Mouse (Mus musculus): ENCODE measurements at regions not wholly inside any gene's neighbourhood (a gene's known extent, or its start where the extent isn't known, plus 50 kb on each side); places are given as distances from the start of the nearest gene placed in this dataset.

DNA sequence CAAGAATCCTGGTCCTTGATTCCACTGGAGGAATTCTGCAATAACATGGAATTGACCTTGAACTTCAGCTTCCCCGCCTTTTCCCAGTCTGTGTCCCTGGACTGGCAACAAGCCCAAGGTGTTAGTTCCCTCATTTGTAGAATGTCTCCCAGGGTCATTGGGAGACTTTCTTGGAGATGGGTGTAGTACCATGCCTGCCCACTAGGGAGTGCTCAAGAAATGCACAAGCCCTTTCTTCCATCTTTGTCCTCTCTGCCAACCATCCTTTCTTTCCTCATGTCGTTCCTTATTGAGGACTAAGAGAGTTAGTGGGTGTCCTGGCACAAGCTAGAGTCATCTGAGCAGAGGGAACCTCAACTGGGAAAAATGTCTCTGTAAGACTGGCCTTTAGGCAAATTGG lies 285.9 kb upstream of the 4930535I16Rik start:
- Histone ChIP-seq H3K27me3 (replicated peaks) (peaks cover 75% of the 10 kb centered on the region), H3K4me2 (ENCODE audit: insufficient read depth, low read depth, poor library complexity, severe bottlenecking) (no peak overlapping the region), H3K9me3 (replicated peaks; ENCODE audit: low read length) (peaks cover 11% of the 10 kb centered on the region), H3K4me1 (ENCODE audit: control insufficient read depth in 1 of 2, insufficient read depth in 2 of 2) (0 out of 4 replicates have a peak, but pooled peaks cover 0 to 2% of the 10 kb centered on the region in 2 experiments), H3K9ac (ENCODE audit: insufficient read depth, low read depth) (no peak overlapping the region), H3K79me2 (replicated peaks; ENCODE audit: control insufficient read depth, extremely low read depth, insufficient read depth, poor library complexity, severe bottlenecking) (no peaks in the 10 kb centered on the region), H3K4me3 (replicated peaks in 1 of 3; ENCODE audit: low read depth in 2 of 3, low read length in 2 of 3, poor library complexity in 1 of 3) (no peak overlapping the region), H3K36me3 (replicated peaks in 1 of 2; ENCODE audit: control insufficient read depth in 1 of 2, insufficient read depth in 1 of 2, low read length in 1 of 2) (no peaks in the 10 kb centered on the region), H3K27ac (ENCODE audit: insufficient read depth, low read depth) (no peak overlapping the region)
- dilution Hi-C loops (cut with MboI; ENCODE audit: extremely low pct_ligation_motif_present, extremely low pct_unique_long_range_greater_than_20kb, low sequenced_read_pairs) (no loop called here), in situ Hi-C loops (cut with MboI; ENCODE audit: low pct_ligation_motif_present, low pct_unique_long_range_greater_than_20kb, low sequenced_read_pairs) (no loop called here)
- TF ChIP-seq CTCF (conservative IDR thresholded peaks at IDR 0.05 in 1 of 2, IDR thresholded peaks at IDR 0.05 in 1 of 2; ENCODE audit: low read depth in 2 of 2, low read length in 2 of 2) (peak; percentile 55 to 66), IRF4 (IDR thresholded peaks at IDR 0.05; ENCODE audit: low read depth, low read length) (no peak), RAD21 (IDR thresholded peaks at IDR 0.05; ENCODE audit: low read depth, low read length) (peak; percentile 52)
- DNase-seq (ENCODE audit: extremely low read depth) = peak; percentile 9

GRCm38 (mm10) chr4:124199884-124200844 lies 282.3 kb upstream of the 4930535I16Rik start:
- dilution Hi-C loops (cut with MboI; ENCODE audit: extremely low pct_ligation_motif_present, extremely low pct_unique_long_range_greater_than_20kb, low sequenced_read_pairs) (no loop called here), in situ Hi-C loops (cut with MboI; ENCODE audit: low pct_ligation_motif_present, low pct_unique_long_range_greater_than_20kb, low sequenced_read_pairs) (no loop called here)
- Histone ChIP-seq H3K4me2 (ENCODE audit: insufficient read depth, low read depth, poor library complexity, severe bottlenecking) (no peak overlapping the region; the same call in 1 of the 2 replicates), H3K9ac (ENCODE audit: insufficient read depth, low read depth) (no peak overlapping the region), H3K79me2 (replicated peaks; ENCODE audit: control insufficient read depth, extremely low read depth, insufficient read depth, poor library complexity, severe bottlenecking) (no peaks in the 10 kb centered on the region), H3K9me3 (replicated peaks; ENCODE audit: low read length) (peaks cover 11% of the 10 kb centered on the region), H3K4me3 (replicated peaks in 1 of 3; ENCODE audit: low read depth in 2 of 3, low read length in 2 of 3, poor library complexity in 1 of 3) (no peak overlapping the region), H3K36me3 (replicated peaks in 1 of 2; ENCODE audit: control insufficient read depth in 1 of 2, insufficient read depth in 1 of 2, low read length in 1 of 2) (no peaks in the 10 kb centered on the region), H3K27me3 (replicated peaks) (peaks cover 85% of the 10 kb centered on the region), H3K27ac (ENCODE audit: insufficient read depth, low read depth) (no peak overlapping the region), H3K4me1 (ENCODE audit: control insufficient read depth in 1 of 2, insufficient read depth in 2 of 2) (0 out of 4 replicates have a peak, but pooled peaks cover 0 to 2% of the 10 kb centered on the region in 2 experiments)
- no peak for DNase-seq (ENCODE audit: extremely low read depth)
- TF ChIP-seq SMC3 (IDR thresholded peaks at IDR 0.05; ENCODE audit: low read depth, low read length) (no peak), TCF12 (IDR thresholded peaks at IDR 0.05; ENCODE audit: low read depth, low read length) (no peak), ZKSCAN1 (IDR thresholded peaks at IDR 0.05; ENCODE audit: borderline replicate concordance, low read depth, low read length) (no peak), UBTF (IDR thresholded peaks at IDR 0.05; ENCODE audit: low read depth, low read length) (no peak), PAX5 (IDR thresholded peaks at IDR 0.05; ENCODE audit: low read length) (no peak)

- DNase-seq (ENCODE audit: extremely low read depth) = no peak
- Histone ChIP-seq H3K27ac (ENCODE audit: insufficient read depth, low read depth) (no peak overlapping the region), H3K9ac (ENCODE audit: insufficient read depth, low read depth) (no peak overlapping the region), H3K4me1 (ENCODE audit: control insufficient read depth in 1 of 2, insufficient read depth in 2 of 2) (0 out of 4 replicates have a peak, but pooled peaks cover 0 to 2% of the 10 kb centered on the region in 2 experiments), H3K27me3 (replicated peaks) (peaks cover 85% of the 10 kb centered on the region), H3K36me3 (replicated peaks in 1 of 2; ENCODE audit: control insufficient read depth in 1 of 2, insufficient read depth in 1 of 2, low read length in 1 of 2) (no peaks in the 10 kb centered on the region), H3K9me3 (replicated peaks; ENCODE audit: low read length) (peaks cover 4% of the 10 kb centered on the region), H3K79me2 (replicated peaks; ENCODE audit: control insufficient read depth, extremely low read depth, insufficient read depth, poor library complexity, severe bottlenecking) (no peaks in the 10 kb centered on the region), H3K4me3 (replicated peaks in 1 of 3; ENCODE audit: low read depth in 2 of 3, low read length in 2 of 3, poor library complexity in 1 of 3) (no peak overlapping the region), H3K4me2 (ENCODE audit: insufficient read depth, low read depth, poor library complexity, severe bottlenecking) (no peak overlapping the region)
- in situ Hi-C loops (cut with MboI; ENCODE audit: low pct_ligation_motif_present, low pct_unique_long_range_greater_than_20kb, low sequenced_read_pairs) = no loop called here
- dilution Hi-C loops (cut with MboI; ENCODE audit: extremely low pct_ligation_motif_present, extremely low pct_unique_long_range_greater_than_20kb, low sequenced_read_pairs) = no loop called here
- TF ChIP-seq RCOR1 (conservative IDR thresholded peaks at IDR 0.05; ENCODE audit: low read depth, low read length) (no peak), MEF2A (IDR thresholded peaks at IDR 0.05; ENCODE audit: borderline replicate concordance, low read depth, low read length) (no peak), CHD2 (IDR thresholded peaks at IDR 0.05; ENCODE audit: low read length) (no peak), MAZ (IDR thresholded peaks at IDR 0.05; ENCODE audit: low read depth, low read length) (no peak), ZKSCAN1 (IDR thresholded peaks at IDR 0.05; ENCODE audit: borderline replicate concordance, low read depth, low read length) (no peak), ZNF384 (IDR thresholded peaks at IDR 0.05; ENCODE audit: low read depth, low read length) (no peak), ELF1 (IDR thresholded peaks at IDR 0.05; ENCODE audit: low read depth, low read length) (no peak), CTCF (conservative IDR thresholded peaks at IDR 0.05 in 1 of 2, IDR thresholded peaks at IDR 0.05 in 1 of 2; ENCODE audit: low read depth in 2 of 2, low read length in 2 of 2) (no peak), GABPA (IDR thresholded peaks at IDR 0.05; ENCODE audit: insufficient replicate concordance, low read depth, low read length) (no peak), POLR2A (IDR thresholded peaks at IDR 0.05; ENCODE audit: low read depth, low read length) (no peak), NRF1 (IDR thresholded peaks at IDR 0.05; ENCODE audit: low read depth, low read length) (no peak), SIN3A (IDR thresholded peaks at IDR 0.05; ENCODE audit: low read length) (no peak), MAX (IDR thresholded peaks at IDR 0.05; ENCODE audit: low read length) (no peak), E2F4 (IDR thresholded peaks at IDR 0.05; ENCODE audit: insufficient replicate concordance, low read depth, low read length) (no peak), TBP (conservative IDR thresholded peaks at IDR 0.05; ENCODE audit: low read depth, low read length) (no peak)
These were observed 281.0 kb upstream of the 4930535I16Rik start for GRCm38 (mm10) chr4:124198832-124199231.

All from CH12.LX (cell line).